Mouse (Mus musculus): ENCODE measurements around the gene Wipf2. TPM values are rescaled to one million over a fixed set of nuclear protein-coding genes. Genes with fewer than 3 reads are reported as not detected.
A peak's percentile ranks its signal among the peaks of the same experiment; 100 is the strongest.

Gene Wipf2
- polyA plus RNA-seq, 1 experiment from 2014 or later, result 4.6 TPM

DNA sequence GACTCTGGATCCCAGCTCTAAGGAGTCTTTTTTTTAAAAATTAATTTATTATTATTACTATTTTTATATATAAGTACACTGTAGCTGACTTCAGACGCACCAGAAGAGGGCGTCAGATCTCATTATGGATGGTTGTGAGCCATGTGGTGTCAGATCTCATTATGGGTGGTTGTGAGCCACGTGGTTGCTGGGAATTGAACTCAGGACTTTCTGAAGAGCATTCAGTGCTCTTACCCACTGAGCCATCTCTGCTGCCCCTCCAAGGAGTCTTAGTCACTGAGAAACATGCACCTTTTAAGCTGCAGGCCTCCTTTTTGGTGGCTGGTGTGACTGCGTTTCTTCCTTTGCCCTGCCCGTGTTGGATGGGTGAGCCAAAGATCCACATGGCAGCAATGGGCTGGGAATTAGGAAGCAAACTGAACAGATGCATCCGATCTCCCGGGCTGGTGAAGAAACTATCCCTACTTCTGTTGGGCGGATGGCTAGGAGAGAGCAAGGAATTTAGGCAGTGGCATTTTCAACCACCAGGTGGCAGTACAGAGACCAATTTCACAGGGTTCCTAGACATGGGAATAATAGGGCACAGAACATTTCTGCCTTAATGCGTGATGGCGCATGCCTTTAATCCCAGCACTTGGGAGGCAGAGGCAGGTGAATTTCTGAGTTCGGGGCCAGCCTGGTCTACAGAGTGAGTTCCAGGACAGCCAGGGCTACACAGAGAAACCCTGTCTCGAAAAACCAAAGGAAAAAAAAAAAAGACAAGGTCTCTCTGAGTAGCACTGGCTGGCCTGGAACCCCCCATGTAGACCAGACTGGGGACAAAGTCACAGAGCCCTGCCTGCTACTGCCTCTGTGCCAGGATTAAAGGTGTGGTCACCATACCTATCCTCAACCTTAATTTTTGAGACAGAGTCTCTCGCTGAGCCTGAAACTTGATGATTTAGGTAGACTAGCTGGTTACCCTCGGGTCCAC lies 4.4 kb upstream of the Wipf2 start:
- H3K9me3 ChIP-seq, result no peaks in the 10 kb centered on the region
- 37% methylated on average over 14 of the region's 14 CpGs for WGBS
- H3K9ac ChIP-seq, result no peak overlapping the region
- H3K4me3 ChIP-seq, result no peak overlapping the region
- H3K36me3 ChIP-seq, result no peaks in the 10 kb centered on the region
- ATAC-seq (ENCODE audit: low read depth), result no peak
- no peak overlapping the region for H3K4me2 ChIP-seq
- no peaks in the 10 kb centered on the region for H3K27me3 ChIP-seq
- peaks cover 8% of the 10 kb centered on the region for H3K4me1 ChIP-seq (replicated peaks)
- H3K27ac ChIP-seq (replicated peaks), result no peak overlapping the region

DNA sequence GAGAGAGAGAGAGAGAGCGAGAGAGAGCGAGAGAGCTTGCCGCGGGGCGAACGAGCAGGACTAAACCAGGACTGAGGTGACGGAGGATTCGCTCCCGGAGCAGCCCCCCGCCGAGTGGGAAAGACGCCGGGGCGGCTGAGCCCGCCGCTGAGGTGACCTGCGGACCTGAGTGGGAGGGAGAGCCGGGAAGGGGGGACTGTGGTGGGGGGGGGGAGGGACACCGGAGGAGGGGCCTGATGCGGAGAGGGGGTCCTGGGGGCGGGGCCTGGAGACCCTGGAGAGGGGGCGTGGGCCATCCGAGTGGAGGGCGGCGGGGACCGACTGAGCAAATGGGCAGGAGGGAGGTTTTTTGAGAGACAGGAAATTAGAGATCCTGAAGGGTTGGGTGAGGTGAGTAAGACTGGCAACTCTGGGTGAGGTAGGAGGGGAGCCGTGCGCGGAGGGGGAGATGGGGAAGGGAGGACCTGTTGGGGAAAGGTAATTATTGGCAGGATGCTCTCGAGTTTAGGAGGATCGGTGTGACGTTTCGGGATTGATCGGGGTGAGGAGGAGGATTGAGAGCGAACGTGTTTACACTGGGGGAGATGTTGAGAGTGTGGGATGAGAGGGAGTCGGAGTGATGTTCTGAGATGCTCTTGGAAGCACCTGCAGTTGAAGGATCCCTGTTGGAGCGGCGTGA lies 452 bp downstream of the Wipf2 start:
- Histone ChIP-seq H3K4me3 (peak overlapping the region; percentile 66), H3K4me1 (replicated peaks) (peaks cover 21% of the 10 kb centered on the region), H3K9ac (peak overlapping the region; percentile 79), H3K9me3 (no peaks in the 10 kb centered on the region), H3K27ac (replicated peaks) (peak overlapping the region; percentile 96), H3K27me3 (no peaks in the 10 kb centered on the region), H3K4me2 (peak overlapping the region; percentile 70), H3K36me3 (peaks cover 19% of the 10 kb centered on the region)
- under 1% methylated on average over 39 of the region's 39 CpGs for WGBS
- ATAC-seq (ENCODE audit: low read depth), result peak; percentile 74

DNA sequence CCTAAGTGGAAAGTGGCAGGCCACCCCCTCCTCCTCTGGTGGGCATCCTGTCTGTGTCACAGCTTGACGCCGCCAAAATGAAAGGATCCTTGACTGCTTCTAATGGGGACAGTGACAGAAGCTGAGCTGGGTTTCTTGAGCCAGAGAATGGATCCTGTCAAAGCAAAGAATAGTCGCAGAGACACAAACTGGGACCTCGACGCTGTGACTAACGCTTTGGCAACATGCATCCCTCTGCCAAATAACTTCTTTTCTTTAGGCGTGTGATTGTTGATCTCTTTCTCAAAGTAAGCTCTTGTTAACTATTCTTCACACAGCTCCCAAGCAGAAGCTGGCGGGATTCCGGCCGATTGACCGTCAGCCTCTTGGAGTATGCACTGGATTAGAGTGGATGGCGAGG lies 3.9 kb downstream of the Wipf2 start:
- H3K4me3 ChIP-seq, result no peak overlapping the region
- H3K27ac ChIP-seq (replicated peaks), result no peak overlapping the region
- peaks cover 35% of the 10 kb centered on the region for H3K36me3 ChIP-seq
- H3K27me3 ChIP-seq, result no peaks in the 10 kb centered on the region
- H3K9me3 ChIP-seq, result no peaks in the 10 kb centered on the region
- ATAC-seq (ENCODE audit: low read depth), result no peak
- WGBS, result 46% methylated on average over 12 of the region's 12 CpGs
- no peak overlapping the region for H3K9ac ChIP-seq
- peaks cover 27% of the 10 kb centered on the region for H3K4me1 ChIP-seq (replicated peaks)
- H3K4me2 ChIP-seq, result no peak overlapping the region

DNA sequence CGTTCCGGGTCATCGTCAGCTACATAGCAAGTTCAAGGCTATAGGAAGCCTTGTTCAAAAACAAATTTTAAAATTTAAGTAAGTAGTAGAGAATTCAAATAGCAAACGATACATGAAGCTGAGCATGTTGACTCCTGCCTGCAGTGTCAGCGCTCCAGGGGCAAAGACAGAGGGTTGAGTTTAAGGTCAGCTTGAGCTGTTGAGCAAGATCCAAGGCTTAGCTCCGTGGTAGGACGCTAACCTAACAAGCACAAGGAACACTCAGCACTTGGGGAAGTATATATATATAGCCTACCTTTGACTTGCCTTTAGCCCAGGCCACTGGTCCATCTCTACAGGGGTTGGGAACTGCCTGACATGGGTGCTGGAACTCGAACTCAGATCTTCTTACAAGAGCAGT lies 6.5 kb downstream of the Wipf2 start:
- Histone ChIP-seq H3K9me3 (no peaks in the 10 kb centered on the region), H3K4me1 (replicated peaks) (peaks cover 11% of the 10 kb centered on the region), H3K4me2 (no peak overlapping the region), H3K27me3 (no peaks in the 10 kb centered on the region), H3K4me3 (no peak overlapping the region), H3K9ac (no peak overlapping the region), H3K36me3 (peaks cover 47% of the 10 kb centered on the region), H3K27ac (replicated peaks) (no peak overlapping the region)
- whole genome bisulfite sequencing, result 92% methylated on average over 8 of the region's 8 CpGs
- no peak for ATAC-seq (ENCODE audit: low read depth)

DNA sequence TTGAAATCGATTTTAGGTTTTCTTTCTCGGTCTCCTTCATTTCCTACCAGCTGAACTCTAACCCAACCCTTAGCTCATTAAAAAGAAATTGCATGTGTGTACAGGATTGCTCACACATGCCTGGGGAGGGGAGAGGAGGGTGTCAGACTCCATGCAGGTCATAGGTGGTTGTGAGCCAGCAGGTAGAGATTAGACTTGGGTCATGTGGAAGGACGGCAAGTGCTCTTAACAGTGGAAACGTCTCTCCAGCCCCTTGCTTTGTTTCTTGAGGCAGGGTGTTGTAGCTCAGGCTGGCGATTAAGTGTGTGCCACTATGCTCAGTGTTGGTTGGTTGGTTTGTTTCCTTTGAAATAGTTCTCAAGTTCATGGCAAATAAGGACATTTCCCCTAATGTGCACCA lies 7.4 kb downstream of the Wipf2 start:
- Histone ChIP-seq H3K9me3 (no peaks in the 10 kb centered on the region), H3K27ac (replicated peaks) (no peak overlapping the region), H3K9ac (no peak overlapping the region), H3K4me3 (no peak overlapping the region), H3K4me1 (replicated peaks) (peaks cover 11% of the 10 kb centered on the region), H3K27me3 (no peaks in the 10 kb centered on the region), H3K4me2 (no peak overlapping the region), H3K36me3 (peaks cover 53% of the 10 kb centered on the region)
- WGBS, result 77% methylated on average over 5 of the region's 5 CpGs
- ATAC-seq (ENCODE audit: low read depth), result no peak

DNA sequence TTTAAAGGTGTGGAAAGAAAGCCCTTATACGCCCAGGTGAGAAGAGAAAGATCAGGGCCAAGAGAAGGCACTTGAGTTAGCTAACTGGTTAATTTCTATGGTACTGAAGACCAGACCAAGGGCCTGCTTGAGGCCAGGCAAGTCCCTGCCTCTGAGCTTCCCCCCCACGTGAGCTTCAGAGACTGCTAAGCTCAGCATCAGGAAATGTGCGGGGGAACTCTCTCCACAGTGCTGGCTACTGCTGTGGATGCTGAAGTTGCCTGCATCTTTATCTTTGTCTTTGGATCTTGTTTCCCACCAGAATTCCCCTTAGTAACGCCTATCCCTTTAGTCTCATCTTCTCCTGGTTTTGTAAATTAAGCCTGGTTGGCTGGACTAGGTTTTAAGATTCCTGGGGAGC lies 8.0 kb downstream of the Wipf2 start:
- Histone ChIP-seq H3K27me3 (no peaks in the 10 kb centered on the region), H3K9ac (no peak overlapping the region), H3K4me3 (no peak overlapping the region), H3K36me3 (peaks cover 53% of the 10 kb centered on the region), H3K9me3 (no peaks in the 10 kb centered on the region), H3K4me1 (replicated peaks) (peaks cover 11% of the 10 kb centered on the region), H3K27ac (replicated peaks) (no peak overlapping the region), H3K4me2 (no peak overlapping the region)
- WGBS, result 71% methylated on average over 4 of the region's 4 CpGs
- ATAC-seq (ENCODE audit: low read depth), result no peak

DNA sequence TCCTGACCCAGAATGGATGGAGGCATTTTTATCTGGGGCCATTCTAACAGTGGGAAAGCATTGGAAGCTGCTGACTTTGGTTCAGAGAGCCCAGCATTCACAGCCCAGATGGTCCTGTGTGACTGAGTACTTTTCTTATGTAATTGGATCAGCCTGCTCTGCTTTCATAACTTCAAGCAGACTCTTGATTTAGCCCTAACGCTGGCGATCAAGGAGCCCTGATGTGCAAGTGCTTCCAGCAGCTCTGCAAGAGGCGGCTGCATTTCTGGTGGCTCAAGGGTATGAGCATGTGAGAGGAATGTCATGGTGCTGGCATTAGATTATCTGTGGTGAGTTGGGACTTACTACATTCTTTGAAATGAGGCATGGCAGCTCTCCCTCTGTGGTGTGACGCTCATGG lies 8.6 kb downstream of the Wipf2 start:
- Histone ChIP-seq H3K36me3 (peaks cover 51% of the 10 kb centered on the region), H3K27ac (replicated peaks) (no peak overlapping the region; the same call in 1 of the 2 replicates), H3K9ac (no peak overlapping the region), H3K4me2 (no peak overlapping the region), H3K4me1 (replicated peaks) (peaks cover 11% of the 10 kb centered on the region), H3K9me3 (no peaks in the 10 kb centered on the region), H3K4me3 (no peak overlapping the region), H3K27me3 (no peaks in the 10 kb centered on the region)
- WGBS, result 68% methylated on average over 4 of the region's 4 CpGs
- ATAC-seq (ENCODE audit: low read depth), result no peak

DNA sequence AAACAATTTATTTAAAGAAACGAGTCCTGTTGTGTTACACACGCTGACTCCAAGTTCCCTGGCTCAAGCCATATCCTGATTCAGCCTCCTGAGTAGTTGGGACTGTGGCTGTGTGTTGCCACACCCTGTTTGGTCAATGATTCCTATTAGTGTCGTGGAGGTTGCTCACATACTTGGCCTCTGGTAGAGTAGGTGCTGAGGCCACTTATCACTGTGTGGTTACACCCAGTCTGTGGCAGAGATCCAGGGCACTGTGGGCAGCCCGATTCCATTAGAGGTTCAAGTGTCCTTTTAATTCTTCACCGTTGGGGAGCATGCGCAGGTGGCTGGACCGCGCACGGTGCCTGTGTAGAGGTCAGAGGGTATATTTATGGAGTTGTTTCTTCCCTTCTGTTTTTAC lies 10.5 kb downstream of the Wipf2 start:
- WGBS, result 96% methylated on average over 9 of the region's 9 CpGs
- Histone ChIP-seq H3K27me3 (no peaks in the 10 kb centered on the region), H3K9ac (no peak overlapping the region), H3K4me2 (no peak overlapping the region), H3K36me3 (peaks cover 34% of the 10 kb centered on the region), H3K9me3 (no peaks in the 10 kb centered on the region), H3K4me1 (replicated peaks) (peaks cover 6% of the 10 kb centered on the region), H3K4me3 (no peak overlapping the region), H3K27ac (replicated peaks) (no peak overlapping the region)
- ATAC-seq (ENCODE audit: low read depth), result no peak

DNA sequence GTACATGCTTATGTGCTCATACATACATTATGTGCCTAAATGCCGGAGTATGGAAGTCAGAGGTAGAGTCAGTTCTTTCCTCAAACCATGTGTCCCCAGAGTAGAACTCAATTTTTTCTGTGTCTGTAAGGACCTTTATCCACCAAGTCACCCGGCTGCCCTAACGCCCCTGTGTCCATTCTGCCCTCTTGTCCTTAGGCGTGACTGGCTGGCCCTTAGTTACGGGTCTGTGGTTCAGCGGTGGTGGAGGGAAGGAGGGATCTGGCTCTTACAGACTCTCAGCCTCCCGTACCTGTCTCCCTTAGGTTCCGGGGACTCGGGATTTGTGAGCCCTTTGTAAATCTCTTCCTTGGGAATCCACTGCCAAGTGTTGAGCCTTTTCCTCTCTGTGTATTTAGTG lies 13.6 kb downstream of the Wipf2 start:
- no peak for ATAC-seq (ENCODE audit: low read depth)
- H3K36me3 ChIP-seq, result peaks cover 20% of the 10 kb centered on the region
- no peaks in the 10 kb centered on the region for H3K27me3 ChIP-seq
- 74% methylated on average over 9 of the region's 9 CpGs for WGBS
- H3K4me2 ChIP-seq, result no peak overlapping the region
- H3K4me3 ChIP-seq, result no peak overlapping the region
- no peak overlapping the region for H3K27ac ChIP-seq (replicated peaks)
- H3K9me3 ChIP-seq, result no peaks in the 10 kb centered on the region
- H3K9ac ChIP-seq, result no peak overlapping the region
- H3K4me1 ChIP-seq (replicated peaks), result no peaks in the 10 kb centered on the region; the same call in none of the 2 replicates

DNA sequence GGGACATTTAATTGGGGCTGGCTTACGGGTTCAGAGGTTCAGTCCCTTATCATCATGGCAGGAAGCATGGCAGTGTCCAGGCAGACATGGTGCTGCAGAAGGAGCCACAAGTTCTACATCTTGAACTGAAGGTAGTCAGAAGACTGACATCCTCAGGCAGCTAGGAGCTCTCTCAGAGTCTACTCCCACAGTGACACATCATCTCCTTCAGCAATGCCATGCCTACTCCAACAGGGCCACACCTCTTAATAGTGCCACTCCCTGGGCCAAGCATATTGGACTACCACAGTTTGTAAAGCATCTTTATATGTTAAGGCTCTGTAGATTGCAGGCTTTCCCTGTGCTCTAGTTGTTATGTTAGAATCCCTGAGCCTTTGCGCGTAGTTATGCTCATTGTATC lies 24.3 kb downstream of the Wipf2 start:
- H3K9me3 ChIP-seq, result no peaks in the 10 kb centered on the region
- H3K36me3 ChIP-seq, result peaks cover 80% of the 10 kb centered on the region
- H3K27me3 ChIP-seq, result no peaks in the 10 kb centered on the region
- WGBS, result 90% methylated on average over 3 of the region's 3 CpGs
- no peak overlapping the region for H3K4me2 ChIP-seq
- no peak overlapping the region for H3K4me3 ChIP-seq
- ATAC-seq (ENCODE audit: low read depth), result no peak
- H3K27ac ChIP-seq (replicated peaks), result no peak overlapping the region
- no peak overlapping the region for H3K9ac ChIP-seq
- H3K4me1 ChIP-seq (replicated peaks), result peaks cover 4% of the 10 kb centered on the region

DNA sequence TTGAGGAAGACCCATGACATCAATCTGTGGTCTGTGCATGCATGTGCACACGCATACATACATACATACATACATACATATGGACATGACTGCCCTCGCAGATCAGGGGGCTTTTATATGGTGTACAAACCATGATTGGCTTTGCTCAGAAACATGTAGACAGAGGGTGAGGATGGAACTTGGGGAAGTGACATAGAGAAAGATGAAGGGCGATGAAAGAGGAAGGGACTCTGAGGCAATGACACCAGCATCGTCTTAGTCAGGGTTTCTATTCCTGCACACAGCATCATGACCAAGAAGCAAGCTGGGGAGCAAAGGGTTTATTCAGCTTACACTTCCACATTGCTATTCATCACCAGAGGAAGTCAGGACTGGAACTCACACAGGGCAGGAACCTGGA lies 25.6 kb downstream of the Wipf2 start:
- Histone ChIP-seq H3K36me3 (peaks cover 94% of the 10 kb centered on the region), H3K4me1 (replicated peaks) (peaks cover 4% of the 10 kb centered on the region), H3K27ac (replicated peaks) (no peak overlapping the region), H3K9me3 (no peaks in the 10 kb centered on the region), H3K4me2 (no peak overlapping the region), H3K9ac (no peak overlapping the region), H3K4me3 (no peak overlapping the region), H3K27me3 (no peaks in the 10 kb centered on the region)
- no peak for ATAC-seq (ENCODE audit: low read depth)
- 94% methylated on average over 4 of the region's 4 CpGs for WGBS

DNA sequence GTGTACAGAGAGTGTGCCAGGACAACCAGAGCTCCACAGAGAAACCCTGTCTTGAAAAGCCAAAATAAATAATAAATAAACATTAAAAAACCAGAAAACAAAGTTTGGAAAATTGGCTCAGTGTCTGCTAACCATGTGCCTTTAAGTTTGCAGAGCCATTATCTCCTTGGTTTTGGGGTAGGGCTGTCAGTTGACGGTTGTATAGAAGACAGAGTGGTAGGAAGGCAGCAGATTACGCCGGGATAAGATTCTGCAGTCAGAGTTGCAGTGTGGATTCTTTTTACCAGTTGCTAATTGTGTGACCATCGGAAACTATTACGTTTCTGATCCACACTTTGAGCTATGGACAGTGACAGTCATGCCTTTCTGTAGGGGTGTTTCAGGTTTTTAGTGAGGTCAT lies 26.5 kb downstream of the Wipf2 start:
- Histone ChIP-seq H3K4me1 (replicated peaks) (peaks cover 4% of the 10 kb centered on the region), H3K36me3 (peaks cover 96% of the 10 kb centered on the region), H3K4me2 (no peak overlapping the region), H3K27me3 (no peaks in the 10 kb centered on the region), H3K9me3 (no peaks in the 10 kb centered on the region), H3K27ac (replicated peaks) (no peak overlapping the region), H3K4me3 (no peak overlapping the region), H3K9ac (no peak overlapping the region)
- 93% methylated on average over 5 of the region's 5 CpGs for WGBS
- no peak for ATAC-seq (ENCODE audit: low read depth)
